Mouse (Mus musculus) CH12.LX (cell line): ENCODE measurements around the gene Sec1. TPM values are rescaled to one million over a fixed set of nuclear protein-coding genes. Genes with fewer than 3 reads are reported as not detected.

ENCODE experiments used
- DNase-seq: peaks from one replicate; pipeline ENCODE4 v3.0.0-alpha.2; 2013; ENCODE audit errors: extremely low read depth
- H3K27ac ChIP-seq: 2 replicates; pipeline ENCODE4 v1.5.1; 2012; ENCODE audit warnings: low read depth, mild to moderate bottlenecking, control low read depth, moderate library complexity; ENCODE audit not compliant: insufficient read depth
- H3K27me3 ChIP-seq: replicated peaks from 2 replicates; pipeline ENCODE3; 2012; ENCODE audit warnings: inconsistent platforms
- H3K36me3 ChIP-seq, 2 experiments: replicated peaks in 1 of 2; 2 replicates each; pipeline versions ENCODE3 to v1.6.1; 2012; ENCODE audit warnings: inconsistent platforms in 1 of 2, low read length in 1 of 2, mild to moderate bottlenecking in 1 of 2, mixed read lengths in 1 of 2, moderate library complexity in 1 of 2; ENCODE audit not compliant: control insufficient read depth in 1 of 2, insufficient read depth in 1 of 2
- H3K4me1 ChIP-seq, 2 experiments: 2 replicates each; pipeline ENCODE4 v1.6.1; 2012; ENCODE audit warnings: inconsistent platforms in 1 of 2, moderate library complexity in 1 of 2; ENCODE audit not compliant: insufficient read depth in 2 of 2, control insufficient read depth in 1 of 2
- H3K4me2 ChIP-seq: 2 replicates; pipeline ENCODE4 v1.6.1; 2012; ENCODE audit warnings: low read depth, mild to moderate bottlenecking, control low read depth; ENCODE audit not compliant: poor library complexity, insufficient read depth, severe bottlenecking
- H3K4me3 ChIP-seq, 3 experiments: fragments of 150-350 bp in 1 of 3; sonication (generic) in 1 of 3; replicated peaks in 1 of 3; 2 replicates each; pipeline versions ENCODE3 to v1.5.1; 2011 to 2012; ENCODE audit warnings: low read depth in 2 of 3, low read length in 2 of 3, mild to moderate bottlenecking in 2 of 3, moderate library complexity in 2 of 3, control low read depth in 1 of 3, improper control_type of control experiment in 1 of 3, inconsistent platforms in 1 of 3, mixed read lengths in 1 of 3; ENCODE audit not compliant: poor library complexity in 1 of 3
- H3K79me2 ChIP-seq: replicated peaks from 2 replicates; pipeline ENCODE4 v1.6.1; 2012; ENCODE audit warnings: mild to moderate bottlenecking, moderate library complexity; ENCODE audit not compliant: control insufficient read depth, poor library complexity, insufficient read depth, severe bottlenecking; ENCODE audit errors: extremely low read depth
- H3K9ac ChIP-seq: 2 replicates; pipeline ENCODE4 v1.6.1; 2012; ENCODE audit warnings: low read depth, mild to moderate bottlenecking, control low read depth, moderate library complexity; ENCODE audit not compliant: insufficient read depth
- H3K9me3 ChIP-seq: replicated peaks from 2 replicates; pipeline ENCODE3; 2012; ENCODE audit warnings: low read length, inconsistent platforms, mixed read lengths
- CHD1 ChIP-seq: IDR thresholded peaks from 2 replicates; pipeline ENCODE4 v1.6.1; 2012; ENCODE audit warnings: low read depth, low read length, improper control_type of control experiment, inconsistent platforms
- E2F4 ChIP-seq: IDR thresholded peaks from 2 replicates; pipeline ENCODE4 v1.6.1; 2011; ENCODE audit warnings: low read depth, low read length, improper control_type of control experiment; ENCODE audit not compliant: insufficient replicate concordance
- ELF1 ChIP-seq: IDR thresholded peaks from 2 replicates; pipeline ENCODE4 v1.6.1; 2014; ENCODE audit warnings: low read depth, mild to moderate bottlenecking, inconsistent platforms, low read length, improper control_type of control experiment
- ETS1 ChIP-seq: conservative IDR thresholded peaks from 2 replicates; pipeline ENCODE4 v1.6.1; 2012; ENCODE audit warnings: low read depth, mild to moderate bottlenecking, inconsistent platforms, low read length, improper control_type of control experiment, moderate library complexity
- GABPA ChIP-seq: IDR thresholded peaks from 2 replicates; pipeline ENCODE4 v1.6.1; 2012; ENCODE audit warnings: low read depth, low read length, improper control_type of control experiment, inconsistent platforms; ENCODE audit not compliant: insufficient replicate concordance
- HCFC1 ChIP-seq: IDR thresholded peaks from 2 replicates; pipeline ENCODE4 v1.6.1; 2012; ENCODE audit warnings: low read depth, mild to moderate bottlenecking, inconsistent platforms, low read length, improper control_type of control experiment
- IRF4 ChIP-seq: IDR thresholded peaks from 2 replicates; pipeline ENCODE4 v1.6.1; 2014; ENCODE audit warnings: low read depth, mild to moderate bottlenecking, inconsistent platforms, low read length, improper control_type of control experiment
- MAX ChIP-seq: IDR thresholded peaks from 2 replicates; pipeline ENCODE4 v1.6.1; 2011; ENCODE audit warnings: low read length, improper control_type of control experiment
- MEF2A ChIP-seq: IDR thresholded peaks from 2 replicates; pipeline ENCODE4 v1.6.1; 2014; ENCODE audit warnings: low read depth, mild to moderate bottlenecking, inconsistent platforms, low read length, improper control_type of control experiment, borderline replicate concordance
- MXI1 ChIP-seq: IDR thresholded peaks from 2 replicates; pipeline ENCODE4 v1.6.1; 2011; ENCODE audit warnings: mild to moderate bottlenecking, low read depth, low read length, improper control_type of control experiment
- MYC ChIP-seq: IDR thresholded peaks from 2 replicates; pipeline ENCODE4 v1.6.1; 2011; ENCODE audit warnings: low read depth, mild to moderate bottlenecking, improper control_type of control experiment, low read length
- NELFE ChIP-seq: IDR thresholded peaks from 2 replicates; pipeline ENCODE4 v1.6.1; 2011; ENCODE audit warnings: low read depth, low read length, improper control_type of control experiment
- NRF1 ChIP-seq: IDR thresholded peaks from 2 replicates; pipeline ENCODE4 v1.6.1; 2014; ENCODE audit warnings: low read depth, mild to moderate bottlenecking, inconsistent platforms, low read length, improper control_type of control experiment, moderate library complexity
- PAX5 ChIP-seq: IDR thresholded peaks from 2 replicates; pipeline ENCODE4 v1.6.1; 2012; ENCODE audit warnings: low read length, inconsistent platforms, mixed read lengths
- POLR2A ChIP-seq: IDR thresholded peaks from 2 replicates; pipeline ENCODE4 v1.6.1; 2011; ENCODE audit warnings: low read depth, mild to moderate bottlenecking, improper control_type of control experiment, low read length
- POLR2AphosphoS2 ChIP-seq: IDR thresholded peaks from 2 replicates; pipeline ENCODE4 v1.6.1; 2011; ENCODE audit warnings: low read depth, low read length, improper control_type of control experiment
- RAD21 ChIP-seq: IDR thresholded peaks from 2 replicates; pipeline ENCODE4 v1.6.1; 2011; ENCODE audit warnings: low read depth, mild to moderate bottlenecking, low read length, improper control_type of control experiment, moderate library complexity
- SIN3A ChIP-seq: IDR thresholded peaks from 2 replicates; pipeline ENCODE4 v1.6.1; 2012; ENCODE audit warnings: low read length, improper control_type of control experiment, inconsistent platforms
- TBP ChIP-seq: conservative IDR thresholded peaks from 2 replicates; pipeline ENCODE4 v1.6.1; 2011; ENCODE audit warnings: low read depth, low read length, improper control_type of control experiment
- TCF12 ChIP-seq: IDR thresholded peaks from 2 replicates; pipeline ENCODE4 v1.6.1; 2014; ENCODE audit warnings: low read depth, mild to moderate bottlenecking, inconsistent platforms, low read length, improper control_type of control experiment
- UBTF ChIP-seq: IDR thresholded peaks from 2 replicates; pipeline ENCODE4 v1.6.1; 2012; ENCODE audit warnings: low read depth, mild to moderate bottlenecking, inconsistent platforms, low read length, improper control_type of control experiment, moderate library complexity
- USF1 ChIP-seq: IDR thresholded peaks from 2 replicates; pipeline ENCODE4 v1.6.1; 2014; ENCODE audit warnings: low read depth, mild to moderate bottlenecking, inconsistent platforms, low read length, improper control_type of control experiment
- ZKSCAN1 ChIP-seq: IDR thresholded peaks from 2 replicates; pipeline ENCODE4 v1.6.1; 2012; ENCODE audit warnings: low read depth, inconsistent platforms, low read length, improper control_type of control experiment, borderline replicate concordance
- ZMIZ1 ChIP-seq: IDR thresholded peaks from 2 replicates; pipeline ENCODE4 v1.6.1; 2012; ENCODE audit warnings: low read depth, mild to moderate bottlenecking, inconsistent platforms, low read length, improper control_type of control experiment
- dilution Hi-C: fragments of 300-500 bp; cut with MboI; formaldehyde crosslinking; loops from 2 replicates; pipeline ENCODE4 v1.14.3; 2020; ENCODE audit warnings: low sequenced_read_pairs; ENCODE audit not compliant: extremely low pct_unique_long_range_greater_than_20kb, extremely low pct_ligation_motif_present
- in situ Hi-C: fragments of 300-500 bp; cut with MboI; formaldehyde crosslinking; loops from 3 replicates; pipeline ENCODE4 v1.14.3; 2019; ENCODE audit warnings: low sequenced_read_pairs, low pct_ligation_motif_present, low pct_unique_long_range_greater_than_20kb, mixed read lengths
- polyA plus RNA-seq: library from polyadenylated mRNA; unstranded; fragments of >175 nt; gene quantifications from 2 replicates; pipeline ENCODE4 v1.2.1, GENCODE M21; 2012; ENCODE audit warnings: low read depth; ENCODE audit not compliant: insufficient read length
- total RNA-seq, 2 experiments: library from RNA; depleted of rRNA; stranded (reverse); fragments of 300-350 nt in 1 of 2; fragments of >200 nt in 1 of 2; gene quantifications; 2 replicates each; pipeline ENCODE4 v1.2.3; 2012 to 2014

Sec1 gene
- total and polyA plus RNA-seq, 3 experiments, result 0.08 to 0.33 (median 0.26) TPM

GRCm38 (mm10) chr7:45719180-45719579 is 25.0 kb upstream of the Sec1 start:
- peaks cover 7 to 40% of the 10 kb centered on the region in 2 experiments; a peak in 3 of 4 replicates for H3K4me1 ChIP-seq
- no peak for TF ChIP-seq HCFC1
- peak; percentile 35; the same call in 1 of the 2 replicates for TF ChIP-seq MXI1
- TF ChIP-seq ZMIZ1, result 0 out of 2 replicates have a peak, but pooled peaks have one; percentile 15
- TF ChIP-seq, all 38 proteins: peak for 2
- dilution Hi-C loops, result no loop called here
- H3K4me3 ChIP-seq, result peak overlapping the region; percentile 95 to 100 (median 97)
- in situ Hi-C loops, result no loop called here
- peaks cover 51 to 64% of the 10 kb centered on the region in 2 experiments for H3K36me3 ChIP-seq
- peak overlapping the region; percentile 39 for H3K4me2 ChIP-seq
- peak overlapping the region; percentile 14; the same call in 1 of the 2 replicates for H3K27ac ChIP-seq
- H3K27me3 ChIP-seq, result no peaks in the 10 kb centered on the region
- peak overlapping the region; percentile 98 for H3K9ac ChIP-seq
- no peak for DNase-seq
- peaks cover 43% of the 10 kb centered on the region for H3K79me2 ChIP-seq
- H3K9me3 ChIP-seq, result no peaks in the 10 kb centered on the region

- Histone ChIP-seq H3K9ac (peak overlapping the region; percentile 98), H3K4me3 (peak overlapping the region; percentile 95 to 100 (median 97)), H3K4me2 (no peak overlapping the region), H3K79me2 (peaks cover 47% of the 10 kb centered on the region), H3K9me3 (no peaks in the 10 kb centered on the region), H3K36me3 (peaks cover 46 to 64% of the 10 kb centered on the region in 2 experiments), H3K4me1 (peaks cover 7 to 44% of the 10 kb centered on the region in 2 experiments; a peak in 3 of 4 replicates), H3K27ac (peak overlapping the region; percentile 79), H3K27me3 (no peaks in the 10 kb centered on the region)
- in situ Hi-C loops, result no loop called here
- TF ChIP-seq ZKSCAN1, result no peak
- 0 out of 2 replicates have a peak, but pooled peaks have one; percentile 8 for TF ChIP-seq ZMIZ1
- peak; percentile 1; the same call in 1 of the 2 replicates for TF ChIP-seq MAX
- DNase-seq, result no peak
- dilution Hi-C loops, result no loop called here
Observed at GRCm38 (mm10) chr7:45718331-45718730, 24.1 kb upstream of the Sec1 start.

GRCm38 (mm10) chr7:45717918-45718297 is 23.7 kb upstream of the Sec1 start, which contains the start of gene Sphk2:
Gene Sphk2 (minus strand): TSS chr7:45718002.
- H3K4me1 ChIP-seq, result peaks cover 7 to 44% of the 10 kb centered on the region in 2 experiments; a peak in 3 of 4 replicates
- peak within 1 kb of the TSS; percentile 79 for H3K27ac ChIP-seq
- in situ Hi-C loops, result no loop called here
- H3K4me2 ChIP-seq, result peak within 1 kb of the TSS; percentile 89
- H3K4me3 ChIP-seq, result peak within 1 kb of the TSS; percentile 95 to 100 (median 97)
- dilution Hi-C loops, result no loop called here
- H3K9me3 ChIP-seq, result no peaks in the 10 kb centered on the region
- no peaks in the 10 kb centered on the region for H3K27me3 ChIP-seq
- peak; percentile 99 for DNase-seq
- H3K36me3 ChIP-seq, result peaks cover 46 to 64% of the 10 kb centered on the region in 2 experiments
- peaks cover 47% of the 10 kb centered on the region for H3K79me2 ChIP-seq
- peak within 1 kb of the TSS; percentile 98 for H3K9ac ChIP-seq
- TF ChIP-seq UBTF (no peak), POLR2A (peak; percentile 98), ELF1 (peak; percentile 94), GABPA (peak; percentile 100), RAD21 (no peak), ETS1 (peak; percentile 68), CHD1 (no peak), E2F4 (peak; percentile 73; the same call in 1 of the 2 replicates), SIN3A (peak; percentile 99), MXI1 (peak; percentile 93), NELFE (peak; percentile 99), MAX (peak; percentile 93), PAX5 (no peak), USF1 (no peak), MYC (peak; percentile 94), ZMIZ1 (peak; percentile 96), IRF4 (peak; percentile 80), POLR2AphosphoS2 (peak; percentile 96), MEF2A (peak; percentile 88), NRF1 (peak; percentile 71), TBP (peak; percentile 95), TCF12 (peak; percentile 98)
